Mouse (Mus musculus) forebrain, embryonic 13.5 days (tissue): ENCODE measurements around the gene Arhgap10. TPM values are rescaled to one million over a fixed set of nuclear protein-coding genes. Genes with fewer than 3 reads are reported as not detected.
A peak's percentile ranks its signal among the peaks of the same experiment; 100 is the strongest.

Source experiments
- ATAC-seq: fragments of 200-750 bp; cut with Nextera tagmentation; 2 replicates; pipeline ENCODE4 v1.8.0; 2017
- H3K27ac ChIP-seq: fragments of 300-500 bp; sonication (generic); 2 replicates; pipeline ENCODE4 v1.5.1; 2015; ENCODE audit warnings: inconsistent platforms, mild to moderate bottlenecking, moderate library complexity
- H3K27me3 ChIP-seq: fragments of 300-500 bp; sonication (generic); 2 replicates; pipeline ENCODE4 v1.6.1; 2015; ENCODE audit warnings: mild to moderate bottlenecking, inconsistent platforms
- H3K36me3 ChIP-seq: fragments of 300-500 bp; sonication (generic); 2 replicates; pipeline ENCODE4 v1.6.1; 2015; ENCODE audit warnings: mild to moderate bottlenecking, inconsistent platforms; ENCODE audit not compliant: poor library complexity, severe bottlenecking
- H3K4me1 ChIP-seq: fragments of 300-500 bp; sonication (generic); 2 replicates; pipeline ENCODE4 v1.6.1; 2015; ENCODE audit warnings: inconsistent platforms
- H3K4me2 ChIP-seq: fragments of 300-500 bp; sonication (generic); 2 replicates; pipeline ENCODE4 v1.6.1; 2015; ENCODE audit warnings: inconsistent platforms, mild to moderate bottlenecking, moderate library complexity
- H3K4me3 ChIP-seq: fragments of 300-500 bp; sonication (generic); 2 replicates; pipeline ENCODE4 v1.5.1; 2015; ENCODE audit warnings: mild to moderate bottlenecking, inconsistent platforms
- H3K9ac ChIP-seq: fragments of 300-500 bp; sonication (generic); 2 replicates; pipeline ENCODE4 v1.6.1; 2015; ENCODE audit warnings: mild to moderate bottlenecking, inconsistent platforms
- H3K9me3 ChIP-seq: fragments of 300-500 bp; sonication (generic); replicated peaks from 2 replicates; pipeline ENCODE4 v1.6.1; 2016; ENCODE audit warnings: inconsistent platforms
- WGBS: fragments of 180-500 bp; shearing (Covaris S2); methylation state at CpG from one replicate; pipeline ENCODE4 v1.1.7; 2015; 5-methylcytosine and 5-hydroxymethylcytosine counted together
- polyA plus RNA-seq: library from polyadenylated mRNA; unstranded; fragments of >200 nt; fragmentation: Nextera tagmentation; extraction: Ambion mirVana; gene quantifications from 2 replicates; pipeline ENCODE4 v1.2.1, GENCODE M21; 2015

Arhgap10 gene
- polyA plus RNA-seq, 1 experiment from 2014 or later, result 5.2 TPM

DNA sequence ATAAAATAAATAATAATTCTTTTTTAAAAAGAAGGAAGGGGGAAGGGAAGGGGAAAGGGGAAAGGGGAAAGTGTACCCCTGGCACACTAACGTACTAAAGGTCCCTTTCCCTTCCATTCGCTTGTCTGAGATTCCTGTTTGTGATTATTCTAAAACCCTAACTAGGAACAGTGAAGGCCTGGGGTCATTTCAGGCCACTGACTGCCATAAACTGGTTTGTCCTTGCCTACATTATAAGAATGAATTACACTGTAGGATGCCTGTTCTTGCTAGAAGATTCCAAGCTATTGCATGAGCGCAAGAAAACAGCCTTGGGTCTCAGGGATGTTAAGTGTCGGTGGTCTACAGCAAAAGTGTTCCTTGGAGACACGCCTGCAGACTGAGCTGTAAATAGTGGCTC lies 263.3 kb downstream of the Arhgap10 start:
- Histone ChIP-seq H3K4me3 (no peak overlapping the region), H3K27ac (no peak overlapping the region), H3K4me2 (no peak overlapping the region), H3K36me3 (no peaks in the 10 kb centered on the region), H3K27me3 (no peaks in the 10 kb centered on the region), H3K9ac (no peak overlapping the region), H3K4me1 (no peaks in the 10 kb centered on the region), H3K9me3 (no peaks in the 10 kb centered on the region)
- no peak for ATAC-seq
- WGBS, result 87% methylated on average over 5 of the region's 5 CpGs

GRCm38 (mm10) chr8:77251134-77251533 lies 266.6 kb downstream of the Arhgap10 start:
- Histone ChIP-seq H3K27me3 (no peaks in the 10 kb centered on the region), H3K9me3 (no peaks in the 10 kb centered on the region; the same call in 1 of the 2 replicates), H3K9ac (no peak overlapping the region), H3K4me3 (no peak overlapping the region), H3K4me2 (no peak overlapping the region), H3K4me1 (no peaks in the 10 kb centered on the region), H3K27ac (no peak overlapping the region), H3K36me3 (no peaks in the 10 kb centered on the region)
- ATAC-seq, result no peak
- 91% methylated on average over 5 of the region's 5 CpGs for WGBS

DNA sequence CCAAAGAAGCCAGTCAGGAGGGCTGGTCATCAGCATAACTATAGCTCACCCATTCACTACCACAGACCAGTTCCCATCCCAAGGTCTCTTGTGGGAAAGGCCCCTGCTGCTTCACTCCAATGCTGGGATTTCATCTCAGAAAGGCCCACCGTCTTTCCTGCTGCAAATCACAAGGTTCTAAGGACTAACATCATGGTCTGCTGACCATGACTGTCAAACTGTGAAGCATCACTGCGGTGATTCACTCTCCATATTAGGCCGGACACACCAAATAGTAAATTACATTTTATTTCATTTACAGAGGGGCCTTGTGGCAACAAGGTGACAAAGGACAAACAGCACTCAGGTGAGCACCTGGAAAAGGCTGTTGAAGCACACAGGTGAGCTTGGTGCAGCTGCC lies 267.7 kb downstream of the Arhgap10 start:
- Histone ChIP-seq H3K27ac (no peak overlapping the region), H3K4me3 (no peak overlapping the region), H3K9ac (no peak overlapping the region), H3K27me3 (no peaks in the 10 kb centered on the region), H3K4me1 (no peaks in the 10 kb centered on the region), H3K9me3 (no peaks in the 10 kb centered on the region; the same call in 1 of the 2 replicates), H3K4me2 (no peak overlapping the region), H3K36me3 (no peaks in the 10 kb centered on the region)
- ATAC-seq, result no peak
- 84% methylated on average over 3 of the region's 3 CpGs for WGBS

DNA sequence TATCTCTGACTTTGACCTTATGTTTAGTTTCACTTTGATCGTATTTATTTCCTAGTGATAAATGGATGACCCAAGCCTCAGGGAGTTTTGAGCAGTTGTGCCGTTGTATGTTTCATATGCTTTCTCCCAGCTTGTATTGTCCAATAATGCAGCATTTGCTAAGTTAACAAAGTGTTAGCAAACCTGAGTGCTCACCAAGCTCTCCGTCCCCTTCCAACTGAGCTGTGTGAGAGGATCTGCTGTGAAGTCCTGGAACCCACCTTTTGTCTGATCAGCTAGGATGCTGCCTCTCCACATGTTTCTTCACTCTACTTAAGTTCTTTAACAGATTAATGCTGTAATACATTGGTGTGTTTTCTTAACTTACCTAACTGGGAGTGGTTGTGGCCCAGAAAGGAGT lies 276.4 kb downstream of the Arhgap10 start:
- 94% methylated on average over 3 of the region's 3 CpGs for WGBS
- Histone ChIP-seq H3K4me3 (no peak overlapping the region), H3K36me3 (no peaks in the 10 kb centered on the region), H3K9me3 (no peaks in the 10 kb centered on the region), H3K27me3 (no peaks in the 10 kb centered on the region), H3K4me2 (no peak overlapping the region), H3K27ac (no peak overlapping the region), H3K4me1 (no peaks in the 10 kb centered on the region), H3K9ac (no peak overlapping the region)
- no peak for ATAC-seq

- Histone ChIP-seq H3K27me3 (no peaks in the 10 kb centered on the region), H3K36me3 (no peaks in the 10 kb centered on the region), H3K4me2 (no peak overlapping the region), H3K9ac (no peak overlapping the region), H3K4me1 (no peaks in the 10 kb centered on the region), H3K4me3 (no peak overlapping the region), H3K9me3 (no peaks in the 10 kb centered on the region), H3K27ac (no peak overlapping the region)
- no peak for ATAC-seq
These were observed 278.3 kb downstream of the Arhgap10 start for GRCm38 (mm10) chr8:77239462-77239861.

- 73% methylated on average over 1 of the region's 1 CpGs for WGBS
- Histone ChIP-seq H3K4me3 (no peak overlapping the region), H3K4me1 (no peaks in the 10 kb centered on the region), H3K4me2 (no peak overlapping the region), H3K36me3 (no peaks in the 10 kb centered on the region), H3K9me3 (no peaks in the 10 kb centered on the region), H3K9ac (no peak overlapping the region), H3K27me3 (no peaks in the 10 kb centered on the region), H3K27ac (no peak overlapping the region)
- no peak for ATAC-seq
These were observed 281.1 kb downstream of the Arhgap10 start for GRCm38 (mm10) chr8:77236701-77237100.

DNA sequence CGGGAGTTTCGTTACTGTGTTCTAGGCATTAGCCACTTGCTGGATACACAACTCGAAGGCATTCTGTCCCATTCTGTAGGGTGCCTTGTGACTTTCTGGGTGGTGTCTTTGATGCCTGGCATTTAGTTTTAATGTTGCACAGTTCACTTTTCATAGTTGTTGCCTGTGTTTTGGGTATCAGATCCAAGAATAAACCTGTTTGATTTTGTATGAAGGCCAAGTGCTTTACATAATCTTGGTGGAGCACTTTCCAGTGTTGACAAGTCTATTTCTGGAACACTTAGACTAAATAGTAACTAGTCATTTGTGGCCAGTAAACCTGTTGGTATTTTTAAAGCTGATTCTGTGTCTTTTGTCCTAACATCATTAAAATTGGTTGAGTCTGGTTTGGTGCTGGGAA lies 285.3 kb downstream of the Arhgap10 start:
- 89% methylated on average over 3 of the region's 3 CpGs for WGBS
- Histone ChIP-seq H3K27me3 (no peaks in the 10 kb centered on the region), H3K9ac (no peak overlapping the region), H3K9me3 (no peaks in the 10 kb centered on the region), H3K4me2 (no peak overlapping the region), H3K27ac (no peak overlapping the region), H3K4me1 (peaks cover 5% of the 10 kb centered on the region; the same call in 1 of the 2 replicates), H3K4me3 (no peak overlapping the region), H3K36me3 (no peaks in the 10 kb centered on the region)
- no peak for ATAC-seq

DNA sequence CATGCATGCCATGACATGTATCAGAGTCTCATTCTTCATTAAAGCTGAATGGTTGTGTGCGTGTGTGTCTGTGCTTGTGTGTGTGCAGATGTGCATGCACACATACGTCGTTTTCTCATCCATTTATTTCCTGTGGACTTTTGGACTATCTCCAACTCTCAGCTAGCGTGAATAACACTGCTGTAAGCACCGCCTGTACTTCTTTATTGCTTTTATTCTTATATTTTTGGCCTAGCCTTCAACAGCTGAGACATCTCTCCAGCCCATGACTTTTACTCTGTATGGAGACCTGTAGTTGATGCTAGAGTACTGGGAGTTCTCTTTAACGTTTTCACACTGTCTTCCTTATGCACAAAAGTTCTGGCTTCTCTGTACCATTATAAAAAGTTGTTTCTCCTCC lies 285.9 kb downstream of the Arhgap10 start:
- 71% methylated on average over 6 of the region's 6 CpGs for WGBS
- Histone ChIP-seq H3K9ac (no peak overlapping the region), H3K27ac (no peak overlapping the region), H3K4me2 (no peak overlapping the region), H3K36me3 (no peaks in the 10 kb centered on the region), H3K4me3 (no peak overlapping the region), H3K4me1 (peaks cover 5% of the 10 kb centered on the region; the same call in 1 of the 2 replicates), H3K9me3 (no peaks in the 10 kb centered on the region), H3K27me3 (no peaks in the 10 kb centered on the region)
- no peak for ATAC-seq

DNA sequence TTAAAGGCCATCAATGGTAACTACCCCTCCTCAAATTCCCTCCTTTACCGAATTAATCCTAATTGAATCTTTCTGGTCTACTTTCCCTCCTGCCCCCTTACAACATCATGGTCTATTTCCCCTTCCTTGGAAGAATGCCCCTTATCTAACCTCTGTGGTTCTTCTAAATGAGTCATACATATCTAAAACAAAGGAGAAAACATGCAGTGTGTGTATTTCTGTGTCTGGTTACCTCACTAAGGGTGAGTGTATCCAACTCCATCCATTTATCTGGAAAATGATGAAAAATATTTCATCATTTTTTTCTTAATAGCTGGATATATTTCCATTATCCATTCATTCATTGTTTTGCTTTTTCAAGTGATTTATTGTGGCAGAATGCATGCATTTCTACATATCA lies 286.5 kb downstream of the Arhgap10 start:
- Histone ChIP-seq H3K4me3 (no peak overlapping the region), H3K9me3 (no peaks in the 10 kb centered on the region), H3K4me2 (no peak overlapping the region), H3K27ac (no peak overlapping the region), H3K27me3 (no peaks in the 10 kb centered on the region), H3K4me1 (peaks cover 5% of the 10 kb centered on the region; the same call in 1 of the 2 replicates), H3K9ac (no peak overlapping the region), H3K36me3 (no peaks in the 10 kb centered on the region)
- 83% methylated on average over 1 of the region's 1 CpGs for WGBS
- ATAC-seq, result no peak

GRCm38 (mm10) chr8:77228688-77229087 lies 289.1 kb downstream of the Arhgap10 start:
- no peak overlapping the region for H3K4me3 ChIP-seq
- no peaks in the 10 kb centered on the region for H3K9me3 ChIP-seq
- no peak overlapping the region for H3K9ac ChIP-seq
- 48% methylated on average over 7 of the region's 7 CpGs for WGBS
- peaks cover 5% of the 10 kb centered on the region; the same call in 1 of the 2 replicates for H3K4me1 ChIP-seq
- H3K4me2 ChIP-seq, result no peak overlapping the region
- H3K36me3 ChIP-seq, result no peaks in the 10 kb centered on the region
- no peaks in the 10 kb centered on the region for H3K27me3 ChIP-seq
- no peak for ATAC-seq
- no peak overlapping the region for H3K27ac ChIP-seq

GRCm38 (mm10) chr8:77227742-77228141 lies 290.0 kb downstream of the Arhgap10 start:
- no peaks in the 10 kb centered on the region for H3K27me3 ChIP-seq
- H3K27ac ChIP-seq, result no peak overlapping the region
- H3K9ac ChIP-seq, result no peak overlapping the region
- no peaks in the 10 kb centered on the region for H3K9me3 ChIP-seq
- peaks cover 5% of the 10 kb centered on the region; the same call in 1 of the 2 replicates for H3K4me1 ChIP-seq
- no peaks in the 10 kb centered on the region for H3K36me3 ChIP-seq
- 91% methylated on average over 5 of the region's 5 CpGs for WGBS
- no peak overlapping the region for H3K4me3 ChIP-seq
- ATAC-seq, result no peak
- H3K4me2 ChIP-seq, result no peak overlapping the region

DNA sequence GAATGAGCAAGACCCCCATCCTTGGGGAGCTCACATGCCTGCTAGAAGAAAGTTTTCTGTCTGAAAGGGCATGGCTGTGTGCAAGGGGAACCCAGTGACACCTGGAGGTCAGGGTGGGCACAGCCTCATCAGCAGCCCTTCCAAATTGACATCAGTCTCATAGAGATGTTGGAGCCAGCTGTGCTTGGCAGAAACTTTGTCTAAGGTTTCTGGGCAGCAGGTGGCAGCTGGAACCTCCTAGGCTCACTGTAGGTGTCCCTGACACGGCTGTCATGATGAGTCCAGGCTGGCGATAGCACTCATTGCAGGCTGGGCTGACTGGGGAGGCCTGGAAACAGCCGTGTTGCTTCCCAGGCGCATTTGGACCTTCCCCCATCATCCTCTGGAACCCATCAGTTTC lies 294.6 kb downstream of the Arhgap10 start:
- Histone ChIP-seq H3K9ac (no peak overlapping the region), H3K4me3 (no peak overlapping the region), H3K4me1 (no peaks in the 10 kb centered on the region), H3K27me3 (no peaks in the 10 kb centered on the region), H3K4me2 (no peak overlapping the region), H3K27ac (no peak overlapping the region), H3K9me3 (no peaks in the 10 kb centered on the region), H3K36me3 (no peaks in the 10 kb centered on the region)
- ATAC-seq, result no peak
- WGBS, result 78% methylated on average over 4 of the region's 4 CpGs

DNA sequence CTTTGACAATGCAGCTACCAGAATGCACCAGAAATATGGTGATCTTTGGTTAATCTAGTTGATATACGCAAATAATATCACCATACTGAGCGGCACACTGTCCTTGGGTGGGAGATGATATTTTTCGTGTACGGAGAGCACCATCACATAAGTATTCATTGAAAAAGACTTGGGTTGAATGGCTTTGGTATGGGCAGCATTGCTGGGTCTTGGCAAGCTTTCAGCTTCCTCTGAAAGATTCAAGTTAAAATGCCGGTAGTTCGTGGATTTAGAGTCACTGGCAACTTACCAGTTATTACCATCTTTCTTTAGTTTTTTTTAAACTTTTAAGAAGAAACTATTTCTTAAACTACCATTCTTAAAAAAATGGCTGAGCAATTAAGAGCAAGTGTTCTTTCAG lies 302.6 kb downstream of the Arhgap10 start:
- 69% methylated on average over 6 of the region's 6 CpGs for WGBS
- H3K4me1 ChIP-seq, result peaks cover 5% of the 10 kb centered on the region
- no peaks in the 10 kb centered on the region for H3K36me3 ChIP-seq
- H3K4me3 ChIP-seq, result no peak overlapping the region
- H3K27ac ChIP-seq, result no peak overlapping the region
- ATAC-seq, result peak; percentile 33
- H3K9me3 ChIP-seq, result no peaks in the 10 kb centered on the region
- H3K27me3 ChIP-seq, result no peaks in the 10 kb centered on the region
- no peak overlapping the region for H3K9ac ChIP-seq
- H3K4me2 ChIP-seq, result no peak overlapping the region
